Mouse (Mus musculus) spleen, postnatal 36 days (tissue): Measurements from ENCODE around the gene Ddhd1.
"Not testable (repeated sequence)": the region's sequence is repeated elsewhere in the genome, so short reads cannot be mapped to it uniquely, and the experiment has no call there.

Experiments
- DNase-seq, 2 experiments: peaks; one replicate each; pipeline ENCODE4 v3.0.0; 2022; ENCODE audit warnings: low spot score in 2 of 2, mixed read lengths in 1 of 2

Gene Ddhd1

GRCm38 (mm10) chr14:45580923-45581827, 76.8 kb downstream of the Ddhd1 start:
- not testable (repeated sequence) for DNase-seq

GRCm38 (mm10) chr14:45566066-45566937, 91.6 kb downstream of the Ddhd1 start:
- DNase-seq = peak; percentile 12 to 41

- DNase-seq = no peak
Observed at GRCm38 (mm10) chr14:45565216-45566065, 92.5 kb downstream of the Ddhd1 start.

GRCm38 (mm10) chr14:45563577-45563976, 94.4 kb downstream of the Ddhd1 start:
- no peak for DNase-seq

GRCm38 (mm10) chr14:45561681-45562080, 96.3 kb downstream of the Ddhd1 start:
- DNase-seq = no peak

DNA sequence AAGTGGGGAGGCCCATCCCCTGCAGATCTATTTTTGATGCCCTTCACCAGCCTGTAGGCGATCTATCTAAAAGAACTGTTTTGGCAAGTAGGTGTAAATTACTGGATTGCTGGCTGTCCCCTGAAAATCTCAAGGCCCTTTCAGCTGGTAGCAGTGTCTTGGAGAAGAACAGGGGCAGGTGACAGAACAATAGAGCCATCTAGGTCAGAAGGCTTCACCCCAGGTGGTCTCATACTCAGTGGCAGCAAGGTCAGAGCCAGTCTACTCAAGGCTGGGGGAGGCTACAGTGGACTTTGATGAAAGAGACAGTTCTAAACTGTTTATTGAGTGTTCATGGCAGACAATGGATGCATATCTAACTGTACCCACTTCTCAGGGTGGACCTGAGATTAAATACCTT, 98.9 kb downstream of the Ddhd1 start:
- no peak for DNase-seq

GRCm38 (mm10) chr14:45554336-45554735, 103.6 kb downstream of the Ddhd1 start:
- no peak for DNase-seq

DNA sequence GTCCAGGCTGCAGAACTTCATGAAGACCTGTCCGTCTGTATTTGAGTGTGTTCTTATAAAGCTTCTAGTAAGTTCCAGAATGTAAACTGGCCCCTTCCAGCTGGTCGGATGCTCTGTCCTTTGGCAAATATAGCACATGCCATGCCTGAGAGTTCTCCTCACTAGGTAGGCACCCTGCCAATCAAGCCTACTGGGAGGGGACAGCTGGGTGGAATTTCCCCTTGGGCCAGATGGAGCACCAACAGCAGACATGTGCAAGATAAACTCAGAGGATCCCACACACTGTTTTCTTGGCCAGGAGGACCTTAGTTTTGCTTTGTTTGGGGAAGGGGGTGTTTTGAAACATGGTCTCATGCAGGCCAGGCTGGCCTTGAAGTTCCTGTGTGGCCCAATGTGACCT, 104.1 kb downstream of the Ddhd1 start:
- no peak for DNase-seq

- no peak for DNase-seq
Observed at GRCm38 (mm10) chr14:45552431-45552830, 105.5 kb downstream of the Ddhd1 start.

DNA sequence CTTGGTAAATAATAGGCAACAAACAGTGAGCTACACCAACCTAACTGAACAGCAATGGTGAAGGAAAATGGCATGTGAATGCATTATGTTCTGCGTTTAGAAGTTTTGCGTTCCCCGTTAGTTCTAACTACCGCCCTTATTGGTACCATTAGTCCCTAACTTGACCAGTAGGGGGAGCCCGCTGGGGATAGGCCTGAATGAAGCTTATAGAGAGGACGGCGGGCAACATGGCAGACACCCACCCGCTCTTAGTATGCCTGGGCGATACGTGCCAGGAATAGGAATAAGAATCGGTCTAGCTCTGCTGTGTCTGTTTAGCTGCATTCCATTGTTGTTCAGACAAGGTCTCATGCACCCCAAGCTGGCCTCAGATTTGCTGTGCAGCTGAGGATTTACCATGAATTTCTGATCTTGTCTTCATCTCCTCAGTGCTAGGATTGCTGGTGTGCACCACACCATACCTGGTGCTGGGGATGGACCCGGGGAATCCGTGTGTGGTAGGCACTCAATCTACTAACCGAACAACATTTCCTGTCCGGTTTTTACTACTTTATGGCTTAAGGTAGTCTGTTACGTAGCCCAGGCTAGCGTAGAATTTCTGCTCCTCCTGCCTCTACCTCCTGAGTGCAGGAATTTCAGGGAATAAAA, 106.7 kb downstream of the Ddhd1 start:
- DNase-seq = no peak

DNA sequence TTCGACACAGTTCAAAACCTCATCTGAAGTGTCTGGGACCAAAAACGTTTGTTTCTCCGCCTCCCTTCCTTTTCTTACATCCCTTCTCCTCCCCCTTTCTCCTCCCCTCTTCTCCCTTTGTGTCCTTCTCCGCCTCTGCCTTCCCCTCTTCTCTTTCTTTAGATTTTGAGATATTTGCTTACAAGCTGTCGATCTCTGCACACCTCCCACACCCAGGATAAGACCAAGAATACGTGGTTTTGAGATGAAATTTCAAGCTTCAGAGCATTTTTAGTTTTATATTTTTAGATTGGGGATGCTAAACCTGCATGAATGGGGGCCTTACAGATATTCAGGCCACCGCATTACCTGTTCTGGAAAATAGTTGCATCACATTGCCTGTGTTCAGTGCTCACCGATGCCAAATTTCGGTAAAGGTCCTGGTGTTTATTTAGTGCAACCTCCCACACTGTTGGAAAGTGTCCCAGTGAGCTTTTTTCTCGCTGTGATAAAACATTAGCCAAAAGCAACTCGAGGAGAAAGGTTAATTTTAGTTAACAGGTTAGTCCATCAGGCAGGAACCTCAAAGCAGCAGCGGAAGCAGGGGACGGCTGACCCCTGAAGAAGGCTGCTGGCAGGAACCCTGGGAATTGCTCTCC, 107.8 kb downstream of the Ddhd1 start:
- DNase-seq = no peak

DNA sequence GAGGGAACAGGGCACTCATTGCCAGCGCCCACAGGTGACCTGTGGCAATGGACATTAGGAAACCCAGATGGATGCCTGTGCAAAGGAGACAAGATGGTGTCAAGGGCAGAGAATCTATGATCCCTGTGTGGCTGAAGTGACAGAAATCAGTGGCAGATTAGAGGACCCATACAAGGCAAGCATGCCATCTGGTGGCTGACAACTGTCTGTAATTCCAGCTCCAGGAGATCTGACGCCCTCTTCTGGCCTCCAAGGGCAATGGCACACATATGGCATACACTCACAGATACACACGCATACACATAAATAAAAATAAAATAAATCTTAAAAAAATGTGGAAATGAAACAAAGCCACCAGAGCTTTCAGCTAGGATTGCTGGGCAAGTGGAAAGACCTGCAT, 109.8 kb downstream of the Ddhd1 start:
- DNase-seq = no peak

DNA sequence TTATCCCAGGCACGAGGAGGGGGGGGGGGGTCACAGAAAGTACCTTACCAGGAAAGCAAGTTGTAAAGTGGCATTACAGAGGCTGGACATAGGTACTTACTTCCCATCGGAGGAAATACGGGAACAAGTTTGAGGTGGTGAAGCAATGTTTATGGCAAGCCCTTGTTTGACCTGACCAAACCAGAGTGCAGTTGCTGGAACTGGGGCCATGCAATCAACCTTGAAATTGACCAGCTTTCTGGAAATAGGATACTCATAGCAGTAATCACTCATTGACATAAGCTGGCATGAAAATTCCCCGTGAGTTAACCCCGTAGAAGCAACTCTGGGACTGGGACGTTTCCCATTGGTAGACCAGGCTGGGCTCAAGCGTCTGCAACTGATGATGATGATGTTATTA, 113.0 kb downstream of the Ddhd1 start:
- no peak for DNase-seq

GRCm38 (mm10) chr14:45544026-45544425, 113.9 kb downstream of the Ddhd1 start:
- no peak for DNase-seq

DNA sequence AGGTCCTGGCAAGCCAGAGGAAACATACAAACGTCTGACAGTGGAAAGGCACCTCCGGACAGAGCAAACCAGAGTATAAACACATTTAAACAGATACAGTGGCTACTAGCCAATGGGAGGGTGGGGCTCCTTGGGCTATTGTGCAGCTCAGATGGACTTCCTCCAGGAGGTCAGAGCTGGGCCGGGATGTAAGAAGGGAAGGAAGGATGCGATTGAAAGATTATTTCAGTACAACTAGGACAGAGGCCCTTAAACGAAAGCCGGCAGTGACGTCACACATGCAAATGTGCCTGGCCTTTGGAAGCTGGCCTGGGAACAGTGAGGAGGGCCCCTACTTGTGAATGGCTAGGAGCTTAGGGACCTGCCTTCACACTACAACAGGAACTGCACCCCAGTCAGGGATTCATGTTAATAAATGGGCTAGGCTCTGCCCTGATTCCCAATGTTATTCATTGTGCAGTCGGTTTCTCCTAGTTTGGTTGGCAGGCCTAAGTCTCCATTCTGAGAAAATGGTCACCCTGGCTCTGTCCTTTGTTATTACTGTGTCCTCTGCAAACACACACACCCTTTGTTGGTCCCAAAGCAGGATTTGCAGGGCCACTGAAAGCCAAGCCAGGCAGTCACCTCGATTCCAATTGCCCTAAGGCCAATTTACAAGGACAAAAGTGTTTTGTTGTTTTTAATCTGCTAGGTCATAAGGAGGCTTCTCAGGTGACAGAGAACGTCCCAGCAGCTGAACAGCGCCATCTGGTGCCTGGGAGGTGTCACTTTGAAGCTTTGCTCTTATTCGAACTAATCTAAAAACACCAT, 118.1 kb downstream of the Ddhd1 start:
- DNase-seq = peak in 1 of 2 experiments; percentile 17
